Mouse (Mus musculus) liver, postnatal 0 days (tissue): Measurements from ENCODE around the gene 4930404H24Rik.

Experiments used
- CTCF ChIP-seq: sonication (generic); IDR thresholded peaks from 2 replicates; pipeline ENCODE4 v1.5.1; 2016; ENCODE audit warnings: antibody characterized with exemption, low read depth
- EP300 ChIP-seq: IDR thresholded peaks from 2 replicates; pipeline ENCODE4 v1.6.1; 2016; ENCODE audit warnings: antibody characterized with exemption, low read depth, mild to moderate bottlenecking

GRCm38 (mm10) chr2:153495818-153496217 is 3.2 kb downstream of the 4930404H24Rik start:
- TF ChIP-seq CTCF, result no peak
- TF ChIP-seq EP300, result peak; percentile 94
